Mouse (Mus musculus) layer of hippocampus, postnatal 14 days (tissue): Measurements from ENCODE around the gene Lysmd4. TPM values are rescaled to one million over a fixed set of nuclear protein-coding genes. Genes with fewer than 3 reads are reported as not detected.
A peak's percentile ranks its signal among the peaks of the same experiment; 100 is the strongest.
"Not testable (repeated sequence)": the region's sequence is repeated elsewhere in the genome, so short reads cannot be mapped to it uniquely, and the experiment has no call there.

Source experiments
- DNase-seq, 2 experiments: peaks; one replicate each; pipeline ENCODE4 v3.0.0; 2021 to 2022; ENCODE audit warnings: low spot score in 2 of 2, mixed read lengths in 1 of 2
- total RNA-seq, 2 experiments: library from RNA; stranded (reverse); gene quantifications; 2 replicates each; pipeline ENCODE4 v1.2.3; 2021

The Lysmd4 gene
- total RNA-seq, 2 experiments from 2014 or later = 31.2 to 31.4 TPM

DNA sequence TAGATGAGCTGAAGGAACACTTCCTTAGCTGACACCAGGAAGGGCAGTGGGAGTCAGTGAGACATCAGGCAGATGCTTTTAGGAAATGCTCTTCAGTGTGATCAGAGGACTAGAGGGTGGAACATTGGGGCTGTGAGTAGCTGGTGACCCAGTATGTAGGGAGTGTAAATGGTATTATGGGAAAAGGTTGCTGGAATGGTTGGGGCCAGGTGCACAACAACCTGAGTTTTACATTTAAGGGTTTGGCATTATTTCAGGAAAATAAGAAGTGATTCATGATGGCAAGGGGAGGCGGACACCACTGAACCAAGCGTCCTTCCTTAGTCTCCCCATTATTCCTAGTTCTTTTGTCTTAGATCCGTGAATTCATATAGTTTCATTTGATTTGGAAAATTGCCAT, 7.4 kb downstream of the Lysmd4 start:
- no peak for DNase-seq

DNA sequence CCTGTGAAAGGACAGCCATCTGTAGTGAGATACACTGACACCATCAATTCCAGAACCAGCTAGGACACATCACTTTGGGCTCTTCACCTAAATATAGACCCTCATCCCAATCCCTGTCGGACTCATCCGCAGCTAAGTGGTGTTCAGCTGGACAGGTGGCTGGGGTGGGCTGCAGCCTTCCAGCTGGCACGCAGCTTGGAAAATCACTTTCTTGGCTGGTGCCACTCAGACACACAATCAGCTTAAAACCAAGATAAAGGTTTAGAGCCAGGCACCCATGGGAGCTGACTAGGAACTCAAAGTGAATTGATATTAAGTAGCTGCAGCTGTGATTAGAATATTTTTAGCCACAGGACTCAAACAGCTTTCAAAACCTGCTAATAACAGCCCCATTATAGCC, 7.9 kb downstream of the Lysmd4 start:
- peak in 1 of 2 experiments; percentile 44 for DNase-seq

DNA sequence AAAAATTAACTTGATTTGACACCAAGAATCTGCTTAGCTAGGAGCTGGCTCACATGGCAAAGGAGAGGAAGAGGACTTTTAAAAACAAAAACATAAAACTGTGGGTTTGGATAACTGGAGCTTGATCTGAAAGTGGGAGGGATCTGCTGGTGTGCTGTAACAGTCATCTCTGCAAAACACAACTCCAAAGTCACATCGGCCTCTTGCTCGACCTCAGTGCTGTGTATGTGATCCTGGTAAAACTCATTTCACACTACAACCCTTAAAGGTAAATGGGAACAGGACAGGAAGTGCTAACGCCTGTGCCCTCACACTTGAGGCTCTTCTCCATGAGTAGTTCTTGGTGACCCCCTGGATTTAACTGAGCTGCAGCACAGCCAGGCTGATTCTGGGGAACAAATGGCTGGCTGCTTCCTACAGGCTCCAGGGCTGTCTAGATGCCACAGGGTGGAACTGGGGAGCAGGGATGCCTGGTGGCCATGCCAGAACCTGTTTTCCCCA, 8.3 kb downstream of the Lysmd4 start:
- no peak for DNase-seq

DNA sequence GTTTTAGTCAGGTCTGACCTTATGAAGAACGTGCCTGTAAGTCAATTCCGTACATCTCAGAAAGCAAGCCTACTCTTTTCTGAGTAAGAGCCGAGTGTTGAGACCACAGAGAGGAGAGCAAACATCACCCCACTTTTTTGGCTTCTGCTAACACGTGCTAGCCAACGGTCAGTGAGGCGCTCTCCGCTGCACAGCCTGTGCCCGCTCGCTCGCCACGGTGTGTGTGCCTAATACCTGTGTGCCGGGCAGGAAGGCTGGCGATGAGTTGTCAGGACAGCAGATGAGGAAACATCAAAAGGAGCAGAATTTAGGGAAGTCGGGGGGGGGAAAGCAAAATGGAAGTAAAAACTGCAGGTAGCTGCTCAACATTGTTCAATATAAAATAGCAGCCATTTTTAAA, 10.2 kb downstream of the Lysmd4 start:
- no peak for DNase-seq

DNA sequence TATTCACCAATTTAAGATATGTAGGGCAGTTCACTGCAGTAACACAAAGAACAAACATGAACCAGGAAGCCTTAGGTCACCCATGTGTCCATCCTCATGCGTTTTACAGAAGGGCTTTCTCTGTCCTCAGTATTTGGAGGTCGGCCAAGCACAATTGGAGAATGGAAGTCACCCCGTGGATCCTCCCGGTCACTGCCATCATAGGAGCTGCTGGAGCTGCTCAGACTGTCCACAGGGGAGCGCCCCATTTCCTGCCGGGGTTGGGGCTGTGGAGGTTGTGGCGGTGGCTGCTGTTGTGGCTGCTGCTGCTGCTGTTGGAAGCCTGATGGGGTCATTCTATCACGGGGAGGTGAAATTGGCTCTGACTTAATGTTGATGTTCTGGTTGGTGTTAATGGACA, 12.5 kb downstream of the Lysmd4 start:
- DNase-seq = no peak

DNA sequence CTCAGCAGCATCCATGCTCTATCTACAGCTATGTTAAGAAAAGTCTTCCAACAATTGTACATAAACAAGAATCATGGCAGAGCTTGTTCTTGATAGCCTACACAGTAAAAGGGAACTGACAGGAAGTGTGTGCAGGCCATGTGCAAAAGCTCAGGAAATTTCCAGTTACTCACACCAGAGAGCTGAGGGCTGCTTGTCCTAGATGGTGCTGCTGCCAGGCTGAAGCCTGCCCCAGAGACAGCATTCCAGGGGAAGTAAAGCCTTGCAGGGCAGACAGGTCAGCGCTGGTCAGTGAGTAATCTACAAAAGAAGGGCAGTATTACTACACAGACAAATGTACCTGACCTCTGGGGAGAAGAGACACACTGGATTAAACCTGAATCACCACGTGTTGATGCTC, 14.0 kb downstream of the Lysmd4 start:
- no peak for DNase-seq

DNA sequence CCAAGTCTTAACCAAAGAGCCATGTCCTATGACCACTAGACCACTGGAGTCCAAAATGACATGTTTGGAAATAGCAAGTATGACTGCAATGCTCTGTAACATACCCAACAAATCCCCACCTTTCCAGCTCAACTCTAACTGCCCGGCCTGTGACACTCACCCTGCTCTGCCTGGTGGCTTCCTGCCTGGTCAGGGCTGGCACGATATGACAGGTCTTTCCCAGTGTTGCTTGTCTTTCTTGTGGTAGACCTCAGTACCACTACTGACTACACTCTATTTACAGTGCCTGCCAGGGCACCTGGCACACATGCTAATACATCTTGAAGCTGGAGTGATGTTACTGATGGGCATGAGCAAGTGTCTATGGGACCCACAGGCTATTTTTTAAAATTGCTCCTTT, 15.4 kb downstream of the Lysmd4 start:
- DNase-seq = no peak

DNA sequence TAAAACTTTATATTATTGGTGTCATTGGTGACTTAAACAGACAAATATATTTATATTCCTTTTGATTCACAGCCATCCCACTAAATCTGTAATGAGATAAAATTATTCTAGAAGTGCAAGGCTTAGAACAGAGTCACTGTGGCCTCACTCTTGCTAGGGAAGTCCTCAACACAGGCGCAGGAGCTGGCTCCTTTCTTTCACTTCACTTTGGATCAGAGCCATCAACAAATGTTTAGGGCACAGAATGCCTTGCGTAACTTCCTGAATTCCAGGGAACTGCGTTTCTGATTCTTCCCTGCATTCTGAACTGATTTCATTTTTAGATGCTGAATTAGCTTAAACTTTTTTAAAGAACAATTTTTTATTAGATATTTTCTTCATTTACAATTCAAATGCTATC, 19.6 kb downstream of the Lysmd4 start:
- no peak for DNase-seq

DNA sequence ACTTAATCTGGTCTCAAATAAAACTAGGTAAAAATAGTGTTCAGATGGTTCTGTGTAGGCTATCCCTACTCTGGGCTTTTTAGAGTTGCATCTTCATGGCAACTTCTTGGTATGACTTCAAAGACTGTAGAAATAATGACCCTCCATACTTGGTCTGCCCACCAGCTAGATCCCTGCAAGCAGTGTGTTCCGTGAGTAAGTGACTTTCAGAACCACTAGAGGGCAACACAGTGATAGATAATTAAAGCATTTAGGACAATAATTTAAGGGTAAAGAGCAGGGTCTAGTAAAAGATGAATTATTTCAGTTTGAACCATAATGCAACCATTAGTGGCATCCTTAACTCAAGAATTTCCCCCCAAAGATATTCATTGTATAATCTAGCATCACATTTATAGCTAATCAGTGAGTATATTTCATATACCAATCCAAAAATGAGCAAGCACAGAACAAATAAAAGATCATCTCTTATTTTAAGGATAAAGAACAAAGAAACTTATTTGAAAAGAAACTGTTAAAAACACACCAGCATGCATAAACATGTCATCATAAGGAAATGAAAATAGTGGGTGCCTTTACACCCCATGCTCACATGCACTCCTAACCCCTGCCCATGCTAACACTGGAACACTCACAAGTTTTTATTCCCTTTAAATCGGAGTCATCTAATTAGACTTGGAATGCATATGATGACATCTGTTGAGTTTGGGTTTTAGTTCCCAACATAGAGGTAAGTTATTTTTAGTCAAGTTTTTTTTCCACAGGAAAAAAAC, 21.0 kb downstream of the Lysmd4 start:
- peak in 1 of 2 experiments; percentile 61 for DNase-seq

DNA sequence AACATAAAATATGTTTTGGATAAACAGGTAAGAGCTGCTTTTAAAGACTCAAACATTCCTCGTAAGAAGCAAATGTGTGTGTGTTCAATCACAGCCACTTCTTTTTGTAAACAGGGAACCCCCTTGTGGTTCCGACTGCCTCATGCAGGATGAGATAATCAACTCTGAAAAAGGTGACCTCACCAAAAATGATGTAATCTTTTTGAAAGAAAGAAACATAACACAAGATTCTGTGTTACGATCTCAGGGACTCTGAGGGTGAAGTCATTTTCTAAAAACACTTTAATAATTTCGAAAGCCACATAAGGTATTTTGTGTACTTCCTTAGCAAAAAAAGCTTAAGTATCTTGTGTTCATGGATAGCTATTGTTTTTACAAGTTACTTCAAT, 21.5 kb downstream of the Lysmd4 start:
- no peak for DNase-seq

DNA sequence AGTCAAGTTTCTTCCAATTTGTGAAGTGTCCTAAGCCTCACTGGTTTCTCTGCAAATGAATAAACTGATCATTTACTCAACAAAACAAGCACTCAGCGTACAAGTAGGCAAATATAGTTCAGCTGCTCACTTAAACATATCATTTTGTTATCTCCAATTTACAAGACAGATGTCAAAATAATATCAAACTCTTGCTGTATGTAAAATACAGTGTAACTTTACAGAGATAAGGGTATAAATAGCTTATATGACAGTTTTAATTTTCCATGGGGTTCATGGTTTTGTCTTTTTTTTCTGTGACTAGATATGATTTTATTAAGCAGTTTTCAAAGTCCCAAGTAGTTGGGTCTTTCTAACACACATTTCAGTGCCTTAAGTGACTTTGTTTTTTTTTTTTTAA, 22.9 kb downstream of the Lysmd4 start:
- no peak for DNase-seq

DNA sequence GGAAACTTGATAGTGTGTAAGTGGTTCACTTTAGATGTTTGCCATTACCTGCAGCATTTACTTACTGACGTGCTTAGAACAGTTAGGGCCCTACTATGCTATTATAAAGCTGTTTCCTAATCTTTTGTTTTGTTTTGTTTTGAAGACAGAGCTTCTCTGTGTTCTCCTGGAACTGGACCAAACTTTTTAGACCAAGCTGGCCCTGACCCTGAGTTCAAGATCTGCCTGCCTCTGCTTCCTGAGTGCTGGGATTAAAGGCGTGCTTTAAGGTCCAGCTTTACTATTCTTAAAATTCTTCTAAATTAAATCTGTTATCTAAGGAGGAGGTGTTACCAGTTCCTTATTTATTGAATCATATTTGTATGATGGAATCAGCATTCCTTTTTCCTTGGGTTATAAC, 23.7 kb downstream of the Lysmd4 start:
- DNase-seq = no peak

DNA sequence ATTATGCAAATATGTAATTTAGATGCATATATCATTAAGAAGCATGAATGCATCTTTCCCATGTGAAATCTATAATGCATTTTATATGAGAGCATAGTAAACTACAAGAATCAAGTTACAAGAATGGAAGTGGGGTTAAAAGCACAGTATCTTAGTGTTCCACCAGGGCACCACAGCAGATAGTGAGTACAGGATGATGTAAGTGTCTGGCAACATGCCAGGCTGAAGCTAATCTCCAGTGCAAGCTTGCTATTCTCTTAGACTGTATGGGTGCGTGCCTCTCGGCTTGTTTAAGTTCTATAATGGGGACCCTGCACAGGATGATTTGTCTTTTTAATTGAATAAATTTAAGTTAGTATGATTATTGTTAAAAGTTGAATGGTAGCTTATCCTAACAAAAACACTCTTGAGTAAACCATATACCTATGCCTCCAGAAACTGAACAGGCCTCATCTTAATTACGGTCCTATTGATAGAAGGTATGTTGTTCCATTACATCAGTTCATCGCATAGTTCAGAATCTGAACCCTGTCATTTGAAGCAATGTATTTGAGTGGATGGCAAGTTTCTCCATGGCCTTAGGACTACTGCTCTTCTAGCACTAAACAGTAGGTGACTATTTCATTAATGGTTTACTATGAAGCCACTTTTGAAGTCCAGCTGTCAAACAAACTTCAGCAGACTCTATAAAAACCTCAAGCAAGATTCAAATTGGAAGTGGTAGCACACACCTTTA, 37.7 kb downstream of the Lysmd4 start:
- peak in 1 of 2 experiments; percentile 36 for DNase-seq

DNA sequence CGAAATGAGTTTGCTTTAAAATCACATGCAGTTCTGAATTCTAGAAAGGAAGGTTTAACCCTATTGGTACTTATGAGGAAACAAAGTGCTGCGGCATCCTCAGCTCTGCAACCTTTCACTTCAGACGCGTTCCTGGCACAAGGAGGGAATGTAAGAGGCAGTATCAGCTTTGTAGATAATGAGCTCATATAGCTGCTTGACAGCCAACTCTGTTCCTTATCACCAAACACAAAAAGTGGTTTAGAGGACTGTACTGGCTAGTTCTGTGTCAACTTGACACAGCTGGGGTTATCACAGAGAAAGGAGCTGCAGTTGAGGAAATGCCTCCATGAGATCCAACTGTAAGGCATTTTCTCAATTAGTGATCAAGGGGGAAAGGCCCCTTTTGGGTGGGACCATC, 48.1 kb downstream of the Lysmd4 start:
- DNase-seq = not testable (repeated sequence)

DNA sequence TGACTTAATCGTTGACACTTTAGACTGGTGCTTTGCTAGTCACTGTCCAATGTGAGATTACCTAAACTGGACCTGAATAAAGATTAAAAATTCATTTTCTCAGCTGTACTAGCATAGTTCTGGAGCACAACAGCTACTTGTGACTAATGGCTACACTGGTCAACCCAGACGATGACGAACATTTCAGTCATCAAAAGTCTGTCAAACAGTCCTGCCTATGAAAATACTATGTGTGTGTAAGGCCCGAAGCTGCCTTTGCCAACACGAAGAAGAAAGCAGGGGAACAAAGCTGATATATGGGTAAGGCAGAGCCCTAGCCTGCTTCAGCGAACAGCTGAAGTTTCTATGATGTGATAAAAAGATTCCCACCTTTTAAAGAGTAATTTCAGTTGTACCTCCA, 61.2 kb downstream of the Lysmd4 start:
- DNase-seq = no peak

DNA sequence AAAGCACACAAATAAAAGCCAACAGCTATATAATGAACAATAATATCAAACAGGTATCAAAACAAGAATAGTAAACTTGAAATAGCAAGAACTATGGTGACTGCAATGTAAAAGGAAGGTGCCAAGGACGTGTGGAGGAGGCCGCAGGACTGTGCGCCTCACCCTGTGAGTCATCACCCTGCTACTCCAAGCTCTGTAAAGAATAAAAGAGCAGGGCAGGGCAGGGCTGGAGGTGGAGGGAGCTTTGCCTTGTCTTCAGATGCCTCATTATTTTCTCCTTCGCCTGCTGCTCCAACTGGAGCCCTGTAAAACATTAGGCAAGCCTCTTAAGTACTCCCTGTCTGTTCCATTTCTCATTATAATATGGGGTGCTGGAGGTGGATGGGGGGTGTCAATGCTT, 65.1 kb downstream of the Lysmd4 start:
- no peak for DNase-seq

DNA sequence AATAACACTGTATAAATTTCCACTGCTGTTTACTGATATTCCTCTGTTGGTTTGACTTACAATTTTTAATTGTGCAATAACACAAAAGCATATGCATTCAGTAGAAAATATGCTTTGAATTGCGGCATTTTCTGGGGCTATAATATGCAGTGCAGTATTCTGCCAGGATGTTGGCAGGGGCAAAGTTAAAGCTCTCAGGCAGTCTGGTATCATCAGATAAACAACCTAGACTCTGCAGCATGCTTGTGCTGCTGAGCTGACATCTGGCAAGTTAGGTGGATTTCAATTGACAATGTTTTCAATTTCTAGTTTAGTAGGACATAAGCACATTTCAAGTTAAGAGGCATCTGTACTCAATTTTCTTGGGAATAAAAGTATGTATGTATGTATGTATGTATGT, 69.0 kb downstream of the Lysmd4 start:
- DNase-seq = no peak

DNA sequence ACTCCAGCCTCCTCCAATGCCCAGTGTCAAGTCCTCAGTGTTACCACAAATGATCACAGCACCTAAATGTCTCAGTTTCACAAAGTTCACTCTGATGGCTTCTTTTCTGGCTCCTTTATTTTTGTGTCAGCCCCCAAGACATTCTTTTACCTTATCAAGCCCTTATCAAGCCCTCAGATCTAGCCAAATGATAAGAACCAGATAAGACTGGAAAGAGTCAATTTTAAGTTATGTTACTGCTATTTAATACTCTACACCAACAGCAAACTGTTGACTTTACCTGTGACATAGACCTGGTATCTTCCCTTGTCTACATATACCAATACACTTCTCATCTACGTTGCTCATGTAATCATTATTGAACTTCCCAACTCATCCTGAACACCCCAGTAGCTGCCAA, 74.1 kb downstream of the Lysmd4 start:
- no peak for DNase-seq

DNA sequence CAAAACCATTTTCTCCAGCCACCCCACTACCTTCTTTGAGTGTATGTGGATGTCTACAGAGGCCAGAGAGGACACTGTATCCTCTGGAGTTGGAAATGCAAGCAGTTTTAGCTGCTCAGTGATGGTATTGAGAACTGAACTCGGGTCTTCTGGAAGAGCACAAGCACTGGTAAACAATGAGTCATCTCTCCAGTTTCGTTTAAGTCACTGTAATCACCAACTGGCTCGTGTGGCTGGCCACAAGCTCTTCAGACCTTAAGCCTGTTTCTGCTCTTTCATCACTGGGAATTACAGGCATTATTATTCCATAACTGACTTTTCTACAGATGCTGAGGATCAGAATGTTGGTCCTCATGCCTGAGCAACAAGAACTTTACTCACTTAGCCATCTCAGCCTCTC, 82.6 kb downstream of the Lysmd4 start:
- no peak for DNase-seq

DNA sequence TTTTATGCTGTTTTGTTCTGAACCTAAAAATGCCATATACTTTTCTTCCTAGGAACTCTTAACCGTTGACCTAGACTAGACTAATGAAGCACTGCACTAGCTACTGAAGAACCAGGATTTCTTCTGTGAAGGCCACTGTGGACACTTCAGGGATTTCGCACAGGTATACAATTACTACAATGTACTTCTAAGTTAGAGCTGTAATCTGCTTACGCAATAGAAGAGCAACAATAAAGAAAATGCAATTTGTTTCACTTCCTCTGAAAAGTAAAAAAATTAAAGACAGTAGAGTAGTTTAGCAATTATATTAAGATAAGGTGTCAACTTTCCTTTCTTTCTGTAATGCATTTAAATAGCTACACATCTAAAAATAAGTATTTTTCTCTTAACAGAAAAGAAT, 84.7 kb downstream of the Lysmd4 start:
- DNase-seq = no peak

DNA sequence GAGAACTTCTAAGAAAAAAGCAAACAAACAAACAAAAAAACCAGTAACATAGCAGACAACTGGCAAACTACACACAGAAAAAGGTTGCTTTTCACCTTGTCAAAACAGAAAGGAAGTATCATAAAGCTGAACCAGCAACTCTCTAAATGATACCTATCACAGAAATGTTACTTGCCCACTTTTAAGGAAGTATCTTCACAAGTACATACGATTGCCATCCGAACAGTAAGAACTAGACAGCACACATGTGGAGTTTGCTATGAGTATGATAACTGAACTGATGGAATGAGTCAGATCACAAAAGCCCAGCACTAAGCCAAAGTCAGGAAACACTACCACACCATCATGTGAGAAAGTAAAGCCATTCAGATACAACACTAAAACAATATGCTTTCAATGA, 85.8 kb downstream of the Lysmd4 start:
- DNase-seq = no peak

DNA sequence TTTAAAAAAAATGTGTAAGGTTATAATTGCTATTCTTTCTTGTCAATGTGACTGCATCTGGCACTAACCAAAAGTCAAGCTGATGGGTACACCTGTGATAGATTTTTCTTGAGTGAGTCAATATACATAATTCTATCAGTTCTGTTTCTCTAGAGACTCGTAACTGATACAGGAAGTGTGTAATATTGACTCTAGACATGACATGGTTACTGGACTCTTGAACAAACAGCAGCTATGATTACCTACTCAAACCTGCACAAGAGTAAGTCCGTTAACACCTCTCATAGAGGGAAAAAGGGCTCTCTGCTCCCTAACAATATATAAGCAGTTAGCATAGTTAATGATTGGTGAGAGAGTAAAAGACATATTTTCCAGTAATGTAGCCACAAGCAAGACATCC, 87.8 kb downstream of the Lysmd4 start:
- no peak for DNase-seq

DNA sequence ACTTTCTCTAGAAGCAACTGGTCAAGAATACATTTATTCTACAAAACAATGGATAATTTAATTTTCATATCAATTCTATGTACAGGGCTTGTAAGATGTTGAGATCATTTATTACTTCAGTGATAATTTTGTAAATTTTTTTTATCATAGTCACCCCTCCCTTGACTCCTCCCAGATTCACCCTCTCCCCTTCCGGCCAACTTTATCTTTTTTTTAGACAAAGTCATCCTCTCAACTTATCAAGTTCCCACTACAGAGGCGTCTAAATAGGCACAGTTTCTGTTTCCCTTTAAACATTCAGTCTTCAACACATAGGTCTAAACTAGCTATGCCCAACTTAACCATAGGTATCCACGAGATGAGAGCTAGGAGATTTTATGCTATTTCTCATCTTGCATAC, 90.9 kb downstream of the Lysmd4 start:
- no peak for DNase-seq
